Mouse (Mus musculus): Measurements from ENCODE around the gene Armh1.
"Not testable (repeated sequence)": the region's sequence is repeated elsewhere in the genome, so short reads cannot be mapped to it uniquely, and the experiment has no call there.

The Armh1 gene

DNA sequence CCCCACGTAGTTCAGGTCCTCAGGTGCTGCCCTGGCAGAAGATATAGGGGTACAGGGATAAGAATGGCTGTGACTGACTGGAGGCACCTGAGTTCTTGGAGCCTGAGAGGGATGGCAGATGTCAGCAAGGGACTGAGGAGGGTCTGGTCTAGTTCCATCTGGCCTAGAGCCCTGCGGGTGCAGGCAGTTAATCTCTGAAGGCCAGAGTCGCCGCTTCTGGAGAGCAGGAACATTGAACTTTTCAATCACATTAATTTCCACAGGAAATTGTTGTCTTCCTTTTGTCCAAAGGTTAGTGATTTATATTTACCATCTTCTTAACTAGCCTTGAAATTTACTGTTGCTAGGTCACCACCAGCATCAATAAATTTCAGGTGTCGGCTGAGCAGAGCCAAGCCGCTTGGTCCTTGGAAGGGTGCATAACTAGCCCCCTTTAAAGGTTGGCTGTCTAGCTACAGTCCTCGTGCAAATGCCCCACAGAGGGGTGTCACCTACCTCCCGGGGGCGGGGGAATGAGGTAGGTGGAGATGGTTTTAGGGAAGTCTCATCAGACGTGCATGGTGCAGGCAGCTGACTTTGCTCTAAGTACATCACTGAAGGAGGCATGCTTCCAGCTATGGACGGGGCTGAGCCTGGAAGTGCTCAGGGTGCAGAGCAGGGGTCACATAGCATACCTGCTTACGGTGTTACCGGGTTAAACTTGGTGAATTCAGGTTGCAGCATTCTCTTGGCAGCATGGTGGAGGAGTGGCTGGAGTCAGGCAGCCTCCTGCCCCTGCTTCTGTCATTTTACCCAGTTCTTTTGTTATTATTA lies 10.4 kb upstream of the Armh1 start:
- Histone ChIP-seq H3K4me3 (replicated peaks; ENCODE audit: low read length) (no peak overlapping the region), H3K27me3 (ENCODE audit: insufficient read depth, low read length) (no peaks in the 10 kb centered on the region), H3K4me1 (replicated peaks; ENCODE audit: low read depth, low read length) (peaks cover 30% of the 10 kb centered on the region), H3K9me3 (ENCODE audit: low read length) (no peaks in the 10 kb centered on the region), H3K36me3 (ENCODE audit: insufficient read depth, low read length) (no peaks in the 10 kb centered on the region)
- no peak for TF ChIP-seq NANOG (IDR thresholded peaks at IDR 0.05; ENCODE audit: borderline replicate concordance, low read length)
- no peak for TF ChIP-seq POU5F1 (IDR thresholded peaks at IDR 0.05; ENCODE audit: borderline replicate concordance, low read length)
- TF ChIP-seq CTCF (conservative IDR thresholded peaks at IDR 0.05; ENCODE audit: low read length) = no peak

DNA sequence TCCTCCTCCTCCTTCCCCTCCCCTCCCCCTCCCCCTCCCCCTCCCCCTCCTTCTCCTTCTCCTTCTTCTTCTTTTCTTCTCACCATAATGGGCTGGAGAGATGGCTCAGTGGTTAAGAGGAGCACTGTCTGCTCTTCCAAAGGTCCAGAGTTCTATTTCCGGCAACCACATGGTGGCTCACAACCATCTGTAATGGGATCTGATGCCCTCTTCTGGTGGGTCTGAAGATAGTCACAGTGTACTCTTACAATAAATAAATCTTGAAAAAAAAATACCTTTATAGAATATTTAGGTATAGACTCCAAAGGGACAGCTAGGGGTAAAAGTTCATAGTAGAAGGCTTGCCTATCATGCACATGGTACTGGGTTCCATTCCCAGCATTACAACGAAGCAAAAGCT lies 9.3 kb upstream of the Armh1 start:
- H3K27me3 ChIP-seq (ENCODE audit: insufficient read depth, low read length) = no peaks in the 10 kb centered on the region
- no peaks in the 10 kb centered on the region for H3K9me3 ChIP-seq (ENCODE audit: low read length)
- no peaks in the 10 kb centered on the region for H3K36me3 ChIP-seq (ENCODE audit: insufficient read depth, low read length)
- TF ChIP-seq CTCF (conservative IDR thresholded peaks at IDR 0.05; ENCODE audit: low read length) = peak; percentile 27
- no peak for TF ChIP-seq NANOG (IDR thresholded peaks at IDR 0.05; ENCODE audit: borderline replicate concordance, low read length)
- TF ChIP-seq POU5F1 (IDR thresholded peaks at IDR 0.05; ENCODE audit: borderline replicate concordance, low read length) = no peak
- H3K4me1 ChIP-seq (replicated peaks; ENCODE audit: low read depth, low read length) = peaks cover 30% of the 10 kb centered on the region
- H3K4me3 ChIP-seq (replicated peaks; ENCODE audit: low read length) = no peak overlapping the region

DNA sequence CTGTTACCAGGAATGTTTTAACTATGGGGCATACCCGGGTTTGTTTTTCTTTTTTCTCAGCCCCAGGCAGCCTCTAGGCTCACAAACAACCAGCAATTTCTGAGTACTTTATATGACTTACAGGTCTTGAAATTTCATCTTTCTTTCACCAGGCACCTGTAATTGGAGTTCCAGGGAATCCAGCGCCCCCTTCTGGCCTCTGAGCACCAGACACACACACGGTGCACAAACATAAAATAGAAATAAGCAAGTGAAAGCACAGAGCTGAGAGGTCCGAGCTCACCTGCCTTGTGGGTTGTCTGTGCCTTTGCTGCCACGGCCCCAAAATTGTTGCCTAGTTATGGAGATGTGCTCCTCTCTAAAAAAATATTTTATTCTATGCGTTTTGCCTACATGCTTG lies 8.0 kb upstream of the Armh1 start:
- peaks cover 35% of the 10 kb centered on the region for H3K4me1 ChIP-seq (replicated peaks; ENCODE audit: low read depth, low read length)
- H3K36me3 ChIP-seq (ENCODE audit: insufficient read depth, low read length); H3K27me3 ChIP-seq (ENCODE audit: insufficient read depth, low read length); H3K4me3 ChIP-seq (replicated peaks; ENCODE audit: low read length); H3K9me3 ChIP-seq (ENCODE audit: low read length): not testable (repeated sequence)
- peak; percentile 70 for TF ChIP-seq CTCF (conservative IDR thresholded peaks at IDR 0.05; ENCODE audit: low read length)

DNA sequence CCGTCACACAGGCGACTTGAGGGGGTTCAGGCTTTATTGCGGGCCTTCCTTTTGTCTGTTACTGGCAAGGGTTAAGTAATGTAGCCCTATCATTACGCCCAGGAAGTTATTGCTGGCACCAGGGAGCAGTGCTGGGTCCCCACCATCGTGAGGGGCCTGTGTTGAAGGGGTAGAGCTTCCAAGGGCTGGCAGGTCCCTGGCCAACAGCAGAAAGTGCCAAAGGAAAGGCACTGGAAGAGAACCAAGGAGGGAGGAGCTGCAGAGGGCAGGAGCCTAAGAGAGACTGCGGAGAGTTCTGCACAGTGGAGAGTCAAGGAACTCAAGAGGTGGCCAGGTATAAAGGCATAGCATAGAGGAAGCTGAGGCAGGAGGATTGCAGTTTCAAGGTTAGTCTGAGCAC lies 2.7 kb upstream of the Armh1 start:
- TF ChIP-seq NANOG (IDR thresholded peaks at IDR 0.05; ENCODE audit: borderline replicate concordance, low read length) (no peak), POU5F1 (IDR thresholded peaks at IDR 0.05; ENCODE audit: borderline replicate concordance, low read length) (no peak), CTCF (conservative IDR thresholded peaks at IDR 0.05; ENCODE audit: low read length) (no peak)

DNA sequence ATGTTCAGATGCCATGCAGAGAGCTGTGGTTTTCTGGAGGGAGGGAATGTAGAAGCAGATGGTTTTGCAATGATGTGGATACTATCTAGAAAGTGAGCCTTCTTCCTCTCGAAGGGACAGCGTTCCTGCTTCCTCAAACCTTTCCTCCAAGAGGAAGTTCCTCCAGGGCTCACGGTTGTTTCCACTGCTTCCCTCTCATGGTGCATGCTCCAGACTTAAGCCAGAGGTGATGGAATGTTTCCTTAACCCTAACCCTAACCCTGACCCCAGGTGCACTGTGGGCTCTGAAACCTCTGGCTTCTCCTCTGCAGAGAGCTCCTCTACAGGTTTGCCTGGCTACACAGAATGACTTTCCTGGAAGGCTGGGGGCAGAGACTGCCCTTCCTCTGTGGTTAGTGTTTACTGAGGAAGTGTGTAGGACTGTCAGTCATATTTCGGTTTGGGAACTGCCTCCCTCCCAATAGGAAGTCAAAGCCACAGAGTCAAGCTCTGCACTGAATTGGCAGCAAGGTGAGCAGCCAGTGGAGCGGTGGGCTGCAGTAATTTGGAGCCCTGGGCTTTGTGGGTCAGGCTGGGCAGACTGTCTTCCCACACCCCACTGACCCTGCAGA lies 2.2 kb upstream of the Armh1 start:
- no peaks in the 10 kb centered on the region for H3K36me3 ChIP-seq (ENCODE audit: insufficient read depth, low read length)
- peaks cover 48% of the 10 kb centered on the region for H3K4me1 ChIP-seq (replicated peaks; ENCODE audit: low read depth, low read length)
- TF ChIP-seq NANOG (IDR thresholded peaks at IDR 0.05; ENCODE audit: borderline replicate concordance, low read length) (no peak), CTCF (conservative IDR thresholded peaks at IDR 0.05; ENCODE audit: low read length) (no peak), POU5F1 (IDR thresholded peaks at IDR 0.05; ENCODE audit: borderline replicate concordance, low read length) (no peak)
- no peaks in the 10 kb centered on the region for H3K9me3 ChIP-seq (ENCODE audit: low read length)
- H3K27me3 ChIP-seq (ENCODE audit: insufficient read depth, low read length) = peaks cover 5% of the 10 kb centered on the region; the same call in 1 of the 2 replicates
- H3K4me3 ChIP-seq (replicated peaks; ENCODE audit: low read length) = no peak overlapping the region

More for the DNA sequence above, 2.7 kb upstream of the Armh1 start:
- H3K27me3 ChIP-seq (ENCODE audit: insufficient read depth, low read length) = peaks cover 5% of the 10 kb centered on the region; the same call in 1 of the 2 replicates
- peaks cover 48% of the 10 kb centered on the region for H3K4me1 ChIP-seq (replicated peaks; ENCODE audit: low read depth, low read length)
- no peaks in the 10 kb centered on the region for H3K9me3 ChIP-seq (ENCODE audit: low read length)
- H3K4me3 ChIP-seq (replicated peaks; ENCODE audit: low read length) = no peak overlapping the region
- H3K36me3 ChIP-seq (ENCODE audit: insufficient read depth, low read length) = no peaks in the 10 kb centered on the region

DNA sequence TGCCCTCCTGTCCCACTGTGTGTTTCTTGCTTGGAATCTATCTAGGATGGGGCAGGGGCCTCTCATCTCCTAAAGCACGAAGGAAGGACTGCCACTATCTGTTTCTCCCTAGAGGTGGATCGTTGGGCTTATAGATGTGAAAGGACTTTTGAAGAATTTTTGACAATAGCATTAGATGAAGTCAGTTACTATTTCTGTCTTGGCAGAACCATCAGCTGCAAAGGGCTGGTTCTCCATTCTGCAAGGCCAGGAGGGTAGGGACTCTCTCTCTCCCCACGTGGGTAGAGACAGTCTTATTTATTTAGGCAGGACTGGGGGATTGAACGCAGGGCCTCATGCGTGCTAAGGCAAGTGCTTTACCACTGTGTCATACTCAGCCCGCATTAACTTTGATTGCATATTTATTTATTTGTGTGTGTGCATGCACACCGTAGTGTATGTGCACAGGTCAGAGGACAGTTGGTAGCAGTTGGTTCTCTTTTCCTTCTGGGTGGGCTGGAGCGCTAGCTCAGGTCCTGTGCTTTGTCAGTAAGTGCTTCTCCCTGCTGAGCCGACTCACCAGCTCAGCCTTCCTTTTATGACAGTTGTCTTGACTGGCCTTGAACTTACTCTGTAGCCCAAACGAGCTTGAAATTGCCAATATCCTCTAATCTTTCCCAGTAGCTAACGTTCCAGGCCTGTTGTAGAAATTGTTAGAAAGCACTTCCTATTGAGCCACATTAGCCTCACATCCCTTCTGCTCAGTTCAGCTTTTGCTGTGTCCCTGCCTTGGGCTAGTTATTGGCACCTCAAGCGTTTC lies 1.5 kb upstream of the Armh1 start:
- TF ChIP-seq POU5F1 (IDR thresholded peaks at IDR 0.05; ENCODE audit: borderline replicate concordance, low read length) (no peak), CTCF (conservative IDR thresholded peaks at IDR 0.05; ENCODE audit: low read length) (no peak), NANOG (IDR thresholded peaks at IDR 0.05; ENCODE audit: borderline replicate concordance, low read length) (0 out of 2 replicates have a peak, but pooled peaks have one; percentile 7)
- Histone ChIP-seq H3K4me1 (replicated peaks; ENCODE audit: low read depth, low read length) (peaks cover 44% of the 10 kb centered on the region), H3K36me3 (ENCODE audit: insufficient read depth, low read length) (no peaks in the 10 kb centered on the region), H3K27me3 (ENCODE audit: insufficient read depth, low read length) (peaks cover 5% of the 10 kb centered on the region; the same call in 1 of the 2 replicates), H3K9me3 (ENCODE audit: low read length) (peaks cover 2% of the 10 kb centered on the region; the same call in 1 of the 2 replicates), H3K4me3 (replicated peaks; ENCODE audit: low read length) (no peak overlapping the region)

DNA sequence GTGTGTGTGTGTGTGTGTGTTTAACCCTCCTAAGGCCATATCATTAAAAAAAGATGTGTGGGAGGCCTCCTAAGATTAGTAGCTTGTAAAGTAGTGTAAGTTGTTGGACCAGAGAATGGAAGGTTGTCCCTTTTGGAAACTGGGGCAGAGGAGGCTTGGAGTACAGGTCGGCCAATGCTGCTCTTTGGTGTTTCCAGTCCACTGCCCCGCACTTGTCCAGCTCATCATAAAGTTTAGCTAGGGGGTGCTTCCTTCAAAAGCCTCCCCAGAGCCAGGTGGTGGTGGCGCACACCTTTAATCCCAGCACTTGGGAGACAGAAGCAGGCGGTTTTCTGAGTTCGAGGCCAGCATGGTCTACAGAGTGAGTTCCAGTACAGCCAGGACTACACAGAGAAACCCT lies 830 bp upstream of the Armh1 start:
- peaks cover 44% of the 10 kb centered on the region for H3K4me1 ChIP-seq (replicated peaks; ENCODE audit: low read depth, low read length)
- H3K9me3 ChIP-seq (ENCODE audit: low read length) = peaks cover 4% of the 10 kb centered on the region; the same call in 1 of the 2 replicates
- TF ChIP-seq CTCF (conservative IDR thresholded peaks at IDR 0.05; ENCODE audit: low read length) (no peak), NANOG (IDR thresholded peaks at IDR 0.05; ENCODE audit: borderline replicate concordance, low read length) (no peak)
- peaks cover 5% of the 10 kb centered on the region; the same call in 1 of the 2 replicates for H3K27me3 ChIP-seq (ENCODE audit: insufficient read depth, low read length)
- no peak overlapping the region for H3K4me3 ChIP-seq (replicated peaks; ENCODE audit: low read length)
- H3K36me3 ChIP-seq (ENCODE audit: insufficient read depth, low read length) = no peaks in the 10 kb centered on the region

DNA sequence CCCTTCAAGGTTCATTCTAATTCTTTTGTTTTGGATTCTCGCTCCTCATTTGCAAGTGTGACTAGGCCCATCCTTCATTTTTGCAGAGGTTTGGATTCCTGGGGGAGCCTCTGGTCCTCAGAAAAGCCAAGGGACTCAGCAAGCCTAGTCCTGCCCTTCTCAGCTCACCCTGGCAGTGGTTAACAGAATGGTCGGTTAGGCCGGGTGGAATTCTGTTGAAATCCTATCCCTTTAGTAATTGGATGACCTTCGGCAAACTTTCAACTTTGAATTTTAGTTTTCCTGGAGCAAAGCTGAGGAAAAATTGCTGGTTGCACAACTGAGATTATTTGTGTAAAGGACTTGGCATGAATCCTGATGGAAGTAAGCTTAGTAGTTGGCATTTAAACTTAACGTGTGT lies 426 bp upstream of the Armh1 start:
- peaks cover 44% of the 10 kb centered on the region for H3K4me1 ChIP-seq (replicated peaks; ENCODE audit: low read depth, low read length)
- H3K9me3 ChIP-seq (ENCODE audit: low read length) = peaks cover 4% of the 10 kb centered on the region; the same call in 1 of the 2 replicates
- H3K36me3 ChIP-seq (ENCODE audit: insufficient read depth, low read length) = no peaks in the 10 kb centered on the region
- TF ChIP-seq POU5F1 (IDR thresholded peaks at IDR 0.05; ENCODE audit: borderline replicate concordance, low read length) = 0 out of 2 replicates have a peak, but pooled peaks have one; percentile 9
- TF ChIP-seq CTCF (conservative IDR thresholded peaks at IDR 0.05; ENCODE audit: low read length) = no peak
- H3K27me3 ChIP-seq (ENCODE audit: insufficient read depth, low read length) = peaks cover 7% of the 10 kb centered on the region; the same call in 1 of the 2 replicates
- H3K4me3 ChIP-seq (replicated peaks; ENCODE audit: low read length) = peak overlapping the region; percentile 82

All from E14TG2a.4 (cell line).